Mouse (Mus musculus) E14TG2a.4 (cell line): ENCODE measurements around the gene Pcbd2.

Experiments used
- CTCF ChIP-seq: conservative IDR thresholded peaks from 2 replicates; pipeline ENCODE4 v1.5.1; 2014; ENCODE audit warnings: low read length
- NANOG ChIP-seq: IDR thresholded peaks from 2 replicates; pipeline ENCODE4 v1.6.1; 2014; ENCODE audit warnings: borderline replicate concordance, low read length, mixed read lengths

DNA sequence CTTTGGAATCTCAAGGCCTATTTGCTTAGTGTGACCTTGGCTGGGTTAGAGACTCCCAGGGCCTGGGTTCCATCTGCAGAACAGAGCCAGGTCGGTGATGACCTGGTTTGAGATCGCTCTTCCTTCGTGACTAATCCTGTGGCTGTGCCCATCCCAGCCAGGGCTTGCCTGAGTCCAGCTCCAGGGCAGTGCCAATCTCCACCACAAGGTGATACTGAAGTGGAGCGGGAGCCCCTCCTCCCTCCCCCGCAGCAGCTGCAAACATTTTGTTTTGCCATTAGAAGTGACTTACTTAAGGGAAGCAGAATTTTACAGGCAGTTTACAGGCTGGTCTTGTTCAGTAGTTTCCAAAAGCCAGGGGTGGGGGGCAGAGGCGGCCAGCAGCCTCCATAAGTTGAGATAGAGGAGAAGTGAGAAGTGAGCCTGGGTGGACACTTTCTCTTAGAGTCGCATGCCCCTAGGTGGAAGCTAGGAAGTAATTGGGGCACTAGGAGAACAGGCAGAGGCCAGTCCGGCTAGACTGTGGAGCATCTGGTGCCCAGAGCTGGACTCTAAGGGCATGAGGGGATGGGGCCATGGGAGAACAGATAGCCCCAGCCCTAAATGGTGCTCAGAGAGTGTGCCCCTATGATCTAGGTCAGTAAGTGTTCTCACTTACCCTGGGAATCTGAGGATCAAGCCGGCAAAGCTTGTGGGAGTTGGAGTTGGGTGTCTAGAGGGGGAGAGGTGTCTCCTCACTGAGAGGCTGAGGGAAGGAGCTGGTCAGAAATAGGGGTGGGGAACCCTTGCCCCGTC, 97.2 kb downstream of the Pcbd2 start:
- TF ChIP-seq CTCF (peak; percentile 7; the same call in 1 of the 2 replicates), NANOG (no peak)
